Mouse (Mus musculus): ENCODE results near the gene Ccdc88c. TPM values are rescaled to one million over a fixed set of nuclear protein-coding genes. Genes with fewer than 3 reads are reported as not detected.

Gene Ccdc88c
- polyA plus RNA-seq, 1 experiment = 4.9 TPM

GRCm38 (mm10) chr12:100966253-100966652, 62.6 kb downstream of the Ccdc88c start:
- Histone ChIP-seq H3K4me1 (ENCODE audit: control insufficient read depth) (peaks cover 19% of the 10 kb centered on the region), H3K27me3 (ENCODE audit: control insufficient read depth) (no peaks in the 10 kb centered on the region), H3K9me3 (ENCODE audit: control insufficient read depth, low read length) (no peaks in the 10 kb centered on the region), H3K36me3 (ENCODE audit: control insufficient read depth) (peaks cover 84% of the 10 kb centered on the region), H3K4me3 (replicated peaks) (no peak overlapping the region)
- TF ChIP-seq GATA1 (IDR thresholded peaks at IDR 0.05; ENCODE audit: low read length) = no peak

GRCm38 (mm10) chr12:100965298-100965697, 63.6 kb downstream of the Ccdc88c start:
- TF ChIP-seq TAL1 (IDR thresholded peaks at IDR 0.05; ENCODE audit: low read length) (no peak), GATA1 (IDR thresholded peaks at IDR 0.05; ENCODE audit: low read length) (no peak)
- no peaks in the 10 kb centered on the region for H3K9me3 ChIP-seq (ENCODE audit: control insufficient read depth, low read length)
- H3K4me3 ChIP-seq (replicated peaks) = no peak overlapping the region
- no peaks in the 10 kb centered on the region for H3K27me3 ChIP-seq (ENCODE audit: control insufficient read depth)
- peaks cover 24% of the 10 kb centered on the region for H3K4me1 ChIP-seq (ENCODE audit: control insufficient read depth)
- peaks cover 85% of the 10 kb centered on the region for H3K36me3 ChIP-seq (ENCODE audit: control insufficient read depth)

GRCm38 (mm10) chr12:100958621-100959592, 69.9 kb downstream of the Ccdc88c start:
- TF ChIP-seq TAL1 (IDR thresholded peaks at IDR 0.05; ENCODE audit: low read length) = peak; percentile 54
- TF ChIP-seq GATA1 (IDR thresholded peaks at IDR 0.05; ENCODE audit: low read length) = peak; percentile 70
- peaks cover 73% of the 10 kb centered on the region for H3K36me3 ChIP-seq (ENCODE audit: control insufficient read depth)
- H3K4me3 ChIP-seq (replicated peaks) = peak overlapping the region; percentile 45
- H3K9me3 ChIP-seq (ENCODE audit: control insufficient read depth, low read length) = no peaks in the 10 kb centered on the region
- H3K4me1 ChIP-seq (ENCODE audit: control insufficient read depth) = peaks cover 74% of the 10 kb centered on the region
- no peaks in the 10 kb centered on the region for H3K27me3 ChIP-seq (ENCODE audit: control insufficient read depth)

DNA sequence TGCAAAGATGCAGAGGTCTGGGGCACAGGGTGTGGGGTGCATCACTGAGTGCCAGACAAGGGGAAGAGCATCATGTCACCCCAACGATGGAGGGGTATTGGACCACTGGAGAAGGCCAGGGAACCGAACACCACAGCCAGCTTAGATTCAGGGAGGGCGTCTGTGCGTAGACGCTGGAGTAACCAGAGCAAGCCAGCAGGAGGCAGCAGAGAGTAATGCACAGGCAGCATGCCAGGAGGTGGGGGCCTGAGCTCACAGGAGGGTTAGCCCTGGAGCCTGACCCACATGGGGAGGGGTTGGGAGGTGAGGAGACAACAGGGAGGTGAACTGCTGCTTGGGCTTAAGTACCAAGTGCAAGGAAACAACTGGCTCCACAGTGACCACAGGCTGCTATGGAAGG, 70.8 kb downstream of the Ccdc88c start:
- TF ChIP-seq GATA1 (IDR thresholded peaks at IDR 0.05; ENCODE audit: low read length) (no peak), TAL1 (IDR thresholded peaks at IDR 0.05; ENCODE audit: low read length) (no peak)
- Histone ChIP-seq H3K4me1 (ENCODE audit: control insufficient read depth) (peaks cover 83% of the 10 kb centered on the region), H3K9me3 (ENCODE audit: control insufficient read depth, low read length) (no peaks in the 10 kb centered on the region), H3K27me3 (ENCODE audit: control insufficient read depth) (no peaks in the 10 kb centered on the region), H3K4me3 (replicated peaks) (peak overlapping the region; percentile 45), H3K36me3 (ENCODE audit: control insufficient read depth) (peaks cover 74% of the 10 kb centered on the region)

DNA sequence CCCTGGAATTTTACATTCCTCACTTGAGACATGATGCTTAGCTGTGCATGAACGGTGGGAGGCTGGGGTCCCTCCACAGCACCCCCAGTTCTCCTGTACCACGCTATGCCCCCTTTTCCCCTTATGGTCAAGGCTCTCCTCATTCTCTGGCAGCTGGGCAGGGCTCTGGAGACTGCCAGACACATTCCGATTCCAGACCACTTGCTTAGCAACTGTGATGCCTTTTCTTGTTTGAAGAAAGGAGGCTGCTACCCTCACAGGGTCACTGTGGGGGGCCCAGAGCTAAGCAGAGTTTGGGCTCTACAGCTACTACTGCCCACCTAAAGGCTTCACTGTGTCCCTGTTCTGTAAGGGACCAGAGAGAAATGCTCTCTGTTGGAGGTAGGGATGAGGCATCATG, 71.6 kb downstream of the Ccdc88c start:
- peak overlapping the region; percentile 58 for H3K4me3 ChIP-seq (replicated peaks)
- H3K9me3 ChIP-seq (ENCODE audit: control insufficient read depth, low read length) = no peaks in the 10 kb centered on the region
- TF ChIP-seq GATA1 (IDR thresholded peaks at IDR 0.05; ENCODE audit: low read length) (no peak), TAL1 (IDR thresholded peaks at IDR 0.05; ENCODE audit: low read length) (no peak)
- H3K27me3 ChIP-seq (ENCODE audit: control insufficient read depth) = no peaks in the 10 kb centered on the region
- peaks cover 74% of the 10 kb centered on the region for H3K36me3 ChIP-seq (ENCODE audit: control insufficient read depth)
- H3K4me1 ChIP-seq (ENCODE audit: control insufficient read depth) = peaks cover 88% of the 10 kb centered on the region

DNA sequence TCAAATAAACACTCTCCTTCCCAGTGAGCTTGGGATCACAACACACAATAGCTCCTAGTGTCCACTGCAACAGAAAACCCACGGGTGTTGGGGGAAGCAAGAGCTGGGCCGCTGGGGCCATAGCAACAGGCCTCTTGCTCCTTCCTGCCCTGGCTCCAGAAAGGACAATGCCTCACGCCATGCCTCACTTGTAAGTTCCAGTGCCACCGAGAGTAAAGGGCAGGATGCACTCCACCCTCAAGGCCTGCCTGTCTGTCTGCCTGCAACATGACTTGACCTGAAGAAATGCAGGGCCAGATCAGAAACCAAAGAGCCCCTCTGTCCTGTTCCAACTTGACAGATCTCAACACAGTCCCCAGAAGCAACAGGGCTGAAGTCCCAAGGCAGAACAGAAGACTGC, 72.0 kb downstream of the Ccdc88c start:
- Histone ChIP-seq H3K9me3 (ENCODE audit: control insufficient read depth, low read length) (no peaks in the 10 kb centered on the region), H3K4me3 (replicated peaks) (peak overlapping the region; percentile 58), H3K36me3 (ENCODE audit: control insufficient read depth) (peaks cover 73% of the 10 kb centered on the region), H3K4me1 (ENCODE audit: control insufficient read depth) (peaks cover 89% of the 10 kb centered on the region), H3K27me3 (ENCODE audit: control insufficient read depth) (no peaks in the 10 kb centered on the region)
- no peak for TF ChIP-seq TAL1 (IDR thresholded peaks at IDR 0.05; ENCODE audit: low read length)
- TF ChIP-seq GATA1 (IDR thresholded peaks at IDR 0.05; ENCODE audit: low read length) = no peak

GRCm38 (mm10) chr12:100956028-100956427, 72.8 kb downstream of the Ccdc88c start:
- H3K36me3 ChIP-seq (ENCODE audit: control insufficient read depth) = peaks cover 77% of the 10 kb centered on the region
- peak overlapping the region; percentile 58 for H3K4me3 ChIP-seq (replicated peaks)
- no peaks in the 10 kb centered on the region for H3K9me3 ChIP-seq (ENCODE audit: control insufficient read depth, low read length)
- peaks cover 95% of the 10 kb centered on the region for H3K4me1 ChIP-seq (ENCODE audit: control insufficient read depth)
- TF ChIP-seq GATA1 (IDR thresholded peaks at IDR 0.05; ENCODE audit: low read length) (peak; percentile 94), TAL1 (IDR thresholded peaks at IDR 0.05; ENCODE audit: low read length) (peak; percentile 94)
- no peaks in the 10 kb centered on the region for H3K27me3 ChIP-seq (ENCODE audit: control insufficient read depth)

DNA sequence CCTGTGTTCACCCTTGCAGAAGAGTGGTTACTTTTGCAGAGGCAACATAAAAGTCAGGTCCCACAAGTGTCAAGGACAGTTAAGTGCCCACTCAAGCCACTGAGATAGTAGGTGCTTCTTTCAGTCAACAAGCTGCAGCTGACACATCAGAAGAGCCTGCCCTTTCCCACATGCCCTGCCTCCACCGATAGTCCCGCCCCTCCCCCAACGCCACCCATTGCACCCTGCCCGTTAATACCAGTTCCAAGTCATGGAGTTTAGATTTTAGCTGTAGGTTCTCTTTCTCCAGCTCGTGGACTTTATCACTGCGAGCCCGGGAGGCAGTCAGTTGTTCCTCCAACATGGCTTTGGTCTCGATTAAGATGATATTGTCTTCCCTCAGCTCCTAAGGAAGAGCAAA, 74.9 kb downstream of the Ccdc88c start:
- TF ChIP-seq TAL1 (IDR thresholded peaks at IDR 0.05; ENCODE audit: low read length) = no peak
- no peak for TF ChIP-seq GATA1 (IDR thresholded peaks at IDR 0.05; ENCODE audit: low read length)
- Histone ChIP-seq H3K4me1 (ENCODE audit: control insufficient read depth) (peaks cover 75% of the 10 kb centered on the region), H3K36me3 (ENCODE audit: control insufficient read depth) (peaks cover 83% of the 10 kb centered on the region)

GRCm38 (mm10) chr12:100952193-100952931, 76.5 kb downstream of the Ccdc88c start:
- H3K27me3 ChIP-seq (ENCODE audit: control insufficient read depth) = no peaks in the 10 kb centered on the region
- peaks cover 90% of the 10 kb centered on the region for H3K36me3 ChIP-seq (ENCODE audit: control insufficient read depth)
- H3K4me3 ChIP-seq (replicated peaks) = no peak overlapping the region
- no peaks in the 10 kb centered on the region for H3K9me3 ChIP-seq (ENCODE audit: control insufficient read depth, low read length)
- peaks cover 60% of the 10 kb centered on the region for H3K4me1 ChIP-seq (ENCODE audit: control insufficient read depth)
- TF ChIP-seq GATA1 (IDR thresholded peaks at IDR 0.05; ENCODE audit: low read length) (no peak), TAL1 (IDR thresholded peaks at IDR 0.05; ENCODE audit: low read length) (no peak)

More for the DNA sequence above, 74.9 kb downstream of the Ccdc88c start:
- peak overlapping the region; percentile 58 for H3K4me3 ChIP-seq (replicated peaks)
- H3K27me3 ChIP-seq (ENCODE audit: control insufficient read depth) = no peaks in the 10 kb centered on the region
- H3K9me3 ChIP-seq (ENCODE audit: control insufficient read depth, low read length) = no peaks in the 10 kb centered on the region

Data from erythroblast, embryonic 14.5 days (primary cell).